Mouse (Mus musculus) megakaryocyte, adult 5-6 weeks (primary cell): ENCODE measurements around the gene Cdh6. TPM values are rescaled to one million over a fixed set of nuclear protein-coding genes. Genes with fewer than 3 reads are reported as not detected.

Experiments
- ATAC-seq: 2 replicates; pipeline ENCODE4 v1.8.0; 2016; ENCODE audit warnings: mild to moderate bottlenecking, inconsistent platforms; ENCODE audit not compliant: poor library complexity, severe bottlenecking
- total RNA-seq, 2 experiments: library from RNA; stranded (forward) in 1 of 2; stranded (reverse) in 1 of 2; fragments of 153-499, 151-499 nt in 1 of 2; fragments of 221-1000, 200-1000 nt in 1 of 2; gene quantifications; 2 replicates each; pipeline versions ENCODE4 v1.2.3 to v1.2.4; 2015 to 2017

The Cdh6 gene
- total RNA-seq, 2 experiments from 2014 or later = not detected

- ATAC-seq = no peak
Measured at GRCm38 (mm10) chr15:13165094-13165885, 8.2 kb downstream of the Cdh6 start.

GRCm38 (mm10) chr15:13155820-13156219 lies 17.7 kb downstream of the Cdh6 start:
- no peak for ATAC-seq

GRCm38 (mm10) chr15:13155418-13155817 lies 18.1 kb downstream of the Cdh6 start:
- no peak for ATAC-seq

- no peak for ATAC-seq
Measured at GRCm38 (mm10) chr15:13141983-13142382, 31.5 kb downstream of the Cdh6 start.

- ATAC-seq = no peak
Measured at GRCm38 (mm10) chr15:13139662-13140061, 33.8 kb downstream of the Cdh6 start.

GRCm38 (mm10) chr15:13137166-13137565 lies 36.3 kb downstream of the Cdh6 start:
- ATAC-seq = no peak

GRCm38 (mm10) chr15:13134086-13134485 lies 39.4 kb downstream of the Cdh6 start:
- ATAC-seq = no peak

- no peak for ATAC-seq
Measured at GRCm38 (mm10) chr15:13133370-13133769, 40.1 kb downstream of the Cdh6 start.

- no peak for ATAC-seq
Measured at GRCm38 (mm10) chr15:13132493-13132892, 41.0 kb downstream of the Cdh6 start.

GRCm38 (mm10) chr15:13130246-13130645 lies 43.2 kb downstream of the Cdh6 start:
- no peak for ATAC-seq

- ATAC-seq = no peak
Measured at GRCm38 (mm10) chr15:13100341-13100740, 73.1 kb downstream of the Cdh6 start.

GRCm38 (mm10) chr15:13097861-13098260 lies 75.6 kb downstream of the Cdh6 start:
- ATAC-seq = no peak

- ATAC-seq = no peak
Measured at GRCm38 (mm10) chr15:13095406-13095805, 78.1 kb downstream of the Cdh6 start.

- ATAC-seq = no peak
Measured at GRCm38 (mm10) chr15:13094881-13095256, 78.6 kb downstream of the Cdh6 start.

- no peak for ATAC-seq
Measured at GRCm38 (mm10) chr15:13093954-13094880, 79.3 kb downstream of the Cdh6 start.

GRCm38 (mm10) chr15:13092064-13092463 lies 81.4 kb downstream of the Cdh6 start:
- no peak for ATAC-seq

- no peak for ATAC-seq
Measured at GRCm38 (mm10) chr15:13088504-13089058, 84.9 kb downstream of the Cdh6 start.

GRCm38 (mm10) chr15:13084746-13085145 lies 88.7 kb downstream of the Cdh6 start:
- no peak for ATAC-seq

GRCm38 (mm10) chr15:13076908-13077669 lies 96.4 kb downstream of the Cdh6 start:
- no peak for ATAC-seq

GRCm38 (mm10) chr15:13074047-13074446 lies 99.4 kb downstream of the Cdh6 start:
- no peak for ATAC-seq

- no peak for ATAC-seq
Measured at GRCm38 (mm10) chr15:13068213-13068516, 105.3 kb downstream of the Cdh6 start.
